Mouse (Mus musculus) kidney, postnatal 4 days (tissue): Measurements from ENCODE around the gene Tlr8.
"Not testable (repeated sequence)": the region's sequence is repeated elsewhere in the genome, so short reads cannot be mapped to it uniquely, and the experiment has no call there.

Experiments
- DNase-seq, 2 experiments: peaks; one replicate each; pipeline ENCODE4 v3.0.0; 2021; ENCODE audit warnings: mixed read lengths in 2 of 2

Tlr8 gene

DNA sequence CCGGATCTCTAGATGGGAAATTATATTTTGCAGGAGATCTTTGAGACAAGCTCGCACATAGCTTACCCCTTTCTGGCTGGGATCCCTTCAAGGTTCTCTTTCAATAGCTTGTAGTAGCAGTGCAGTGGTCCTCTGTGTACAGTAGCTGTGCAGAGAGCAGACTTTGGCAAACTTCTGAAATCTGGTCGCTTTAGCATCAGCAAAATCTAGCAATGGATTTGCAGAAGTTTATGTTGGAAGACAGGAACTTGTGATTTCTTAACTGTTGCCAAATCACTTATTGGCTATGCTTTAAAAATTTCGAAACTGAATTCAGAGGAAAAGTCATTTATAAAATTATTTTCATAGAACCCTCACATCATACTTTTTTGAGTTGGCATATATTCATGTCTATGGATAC lies at the start of gene Tlr8:
Gene Tlr8 (minus strand): TSS at position 244 of the 400 bp plus-strand sequence.
- no peak for DNase-seq

DNA sequence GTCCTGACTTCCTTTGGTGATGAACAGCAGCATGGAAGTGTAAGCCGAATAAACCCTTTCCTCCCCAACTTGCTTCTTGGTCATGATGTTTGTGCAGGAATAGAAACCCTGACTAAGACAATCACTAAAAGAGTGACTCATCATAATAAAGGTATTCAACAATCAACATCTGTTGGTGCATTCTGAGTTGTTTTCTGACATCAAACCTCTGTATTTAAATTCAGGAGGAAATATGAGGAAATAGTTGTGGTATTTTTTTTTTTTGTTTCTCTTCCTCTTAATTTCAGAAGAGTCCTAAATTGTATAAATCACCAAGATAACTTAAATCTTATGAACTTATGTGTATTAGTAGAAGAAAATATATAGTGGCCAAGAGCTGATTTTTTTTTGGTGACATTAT lies 37.9 kb upstream of the Tlr8 start:
- not testable (repeated sequence) for DNase-seq

DNA sequence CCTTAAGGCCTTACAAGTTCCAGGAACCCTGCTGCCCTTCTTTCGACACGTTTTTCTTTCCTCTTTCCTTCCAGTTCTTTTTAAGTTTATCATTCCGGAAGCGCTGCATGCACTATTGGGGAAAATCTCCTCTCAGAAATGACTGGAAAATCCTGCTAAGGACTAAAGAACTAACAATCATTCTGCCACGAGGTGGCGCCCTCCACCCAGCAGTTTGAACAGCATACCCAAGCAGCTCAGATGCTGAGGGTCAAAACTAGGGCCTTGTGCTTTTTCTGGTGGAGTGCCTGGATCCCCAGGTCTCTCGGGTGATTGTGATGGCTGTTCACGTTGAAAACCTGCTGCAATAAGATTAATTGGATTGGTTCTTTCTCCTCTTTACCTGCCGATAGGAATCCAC lies 12.8 kb upstream of the Tlr8 start:
- DNase-seq, result peak; percentile 82 to 85

DNA sequence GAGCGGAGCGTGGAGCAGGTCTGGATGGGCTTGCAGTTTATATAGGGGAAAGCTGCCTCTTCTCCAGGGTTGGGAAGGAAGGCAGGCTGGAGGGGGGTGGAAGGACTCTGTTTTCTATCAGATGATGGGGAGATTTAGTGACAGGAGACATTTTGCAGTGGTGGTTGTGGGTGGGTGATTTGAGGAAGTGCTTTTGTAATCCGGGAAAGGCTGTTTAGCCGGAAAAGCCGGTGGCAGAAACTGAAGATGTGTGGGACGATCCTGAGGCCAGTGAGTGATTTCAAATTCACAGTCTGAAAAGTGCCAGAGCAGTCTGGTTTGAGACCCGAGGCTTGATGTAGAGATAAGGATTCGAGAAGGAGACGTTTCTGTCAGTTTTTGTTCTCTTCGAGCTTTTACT lies 12.4 kb upstream of the Tlr8 start:
- peak in 1 of 2 experiments; percentile 2 for DNase-seq

DNA sequence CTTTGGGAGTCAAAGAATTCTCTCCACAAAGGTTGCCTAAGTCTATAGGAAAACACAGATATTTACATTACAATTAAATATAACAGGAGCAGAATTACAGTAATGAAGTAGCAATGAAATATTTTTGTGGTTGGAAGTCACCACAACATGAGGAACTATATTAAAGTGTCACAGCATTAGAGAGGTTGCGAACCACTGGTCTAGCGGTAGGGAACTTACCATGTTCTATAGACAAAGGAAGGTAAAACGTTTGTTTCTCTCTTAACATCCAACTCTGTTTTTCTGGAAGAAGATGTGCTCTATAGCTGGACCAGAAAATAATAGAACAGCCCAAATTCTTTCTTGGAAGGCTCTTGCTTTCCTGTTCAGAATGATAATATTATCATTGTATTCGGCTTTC lies 599 bp downstream of the Tlr8 start:
- no peak for DNase-seq

DNA sequence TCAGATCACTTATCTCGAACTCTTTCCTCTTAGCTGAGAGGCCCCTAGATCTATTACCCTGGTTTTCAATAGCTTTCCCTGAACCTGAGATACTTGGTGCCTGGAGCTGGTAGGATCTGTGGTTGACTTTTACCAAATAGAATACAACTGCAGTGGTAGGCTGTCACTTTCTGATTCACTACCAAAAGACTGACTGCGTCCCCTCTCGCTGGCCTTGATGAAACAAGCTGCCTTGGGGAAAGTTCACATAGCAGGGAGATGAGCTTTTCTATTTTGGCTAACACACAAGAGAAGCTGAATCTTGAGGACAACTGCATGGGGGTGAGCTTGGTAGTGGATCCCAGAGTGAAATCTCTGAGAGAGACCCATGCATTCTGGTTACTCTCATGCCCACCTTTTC lies 22.4 kb downstream of the Tlr8 start:
- DNase-seq, result no peak

DNA sequence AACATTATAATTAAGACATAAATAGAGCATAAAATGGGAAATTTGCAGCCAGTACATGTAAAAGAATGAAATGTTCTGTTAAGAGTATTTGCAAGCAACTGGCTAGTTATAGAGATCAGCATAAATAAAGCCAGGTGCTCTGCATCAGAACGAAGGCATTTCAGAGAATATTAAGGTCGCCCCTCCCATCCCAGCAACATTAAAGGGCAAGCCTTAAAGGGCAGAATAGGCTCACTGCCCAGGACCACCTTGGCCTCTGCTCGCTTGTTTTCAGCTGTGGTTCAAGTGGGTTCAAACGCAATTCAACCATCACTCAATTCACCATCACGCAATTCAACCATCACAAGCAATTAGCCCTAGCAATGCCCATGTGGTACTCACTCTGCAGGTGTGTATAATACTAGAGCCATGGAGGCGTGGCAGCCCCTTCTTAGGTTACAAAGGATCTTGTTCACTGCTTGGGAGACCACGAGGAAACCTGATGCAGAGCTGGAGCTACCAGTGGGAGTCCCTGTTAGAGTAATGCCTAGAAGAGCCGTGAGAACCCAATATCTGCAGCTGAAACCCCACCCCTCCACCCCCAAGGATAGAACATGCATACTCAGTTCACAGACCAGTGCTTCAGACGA lies 24.7 kb downstream of the Tlr8 start:
- peak in 1 of 2 experiments; percentile 25 for DNase-seq

DNA sequence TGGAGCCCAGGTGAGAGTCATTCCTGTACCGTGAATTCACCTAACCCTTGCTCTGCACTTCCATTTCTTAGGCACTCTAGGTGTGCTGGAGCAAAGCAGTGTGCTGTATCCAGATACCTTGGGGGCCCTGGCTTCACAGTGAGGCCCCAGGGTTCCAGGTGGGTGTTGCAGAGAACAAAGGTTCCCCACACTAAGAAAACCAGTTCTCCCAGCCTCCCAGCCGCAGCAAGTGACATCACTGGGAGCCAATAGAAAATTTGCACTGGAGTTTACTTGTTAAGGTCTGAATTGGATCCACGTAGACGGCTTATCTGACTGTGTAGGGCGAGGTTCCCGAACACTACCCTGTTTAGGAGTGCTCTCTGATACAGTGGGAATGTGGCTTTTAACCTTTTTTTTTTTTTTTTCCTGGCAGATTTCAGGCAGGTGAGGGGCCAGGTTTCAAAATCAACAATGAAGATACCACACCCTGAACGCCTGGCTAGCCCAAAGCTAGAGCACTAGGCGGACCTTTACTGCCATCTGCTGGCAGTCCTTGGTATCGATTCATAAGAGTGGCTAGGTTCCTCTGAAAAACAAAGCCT lies 30.9 kb downstream of the Tlr8 start:
- DNase-seq, result peak; percentile 81 to 82

DNA sequence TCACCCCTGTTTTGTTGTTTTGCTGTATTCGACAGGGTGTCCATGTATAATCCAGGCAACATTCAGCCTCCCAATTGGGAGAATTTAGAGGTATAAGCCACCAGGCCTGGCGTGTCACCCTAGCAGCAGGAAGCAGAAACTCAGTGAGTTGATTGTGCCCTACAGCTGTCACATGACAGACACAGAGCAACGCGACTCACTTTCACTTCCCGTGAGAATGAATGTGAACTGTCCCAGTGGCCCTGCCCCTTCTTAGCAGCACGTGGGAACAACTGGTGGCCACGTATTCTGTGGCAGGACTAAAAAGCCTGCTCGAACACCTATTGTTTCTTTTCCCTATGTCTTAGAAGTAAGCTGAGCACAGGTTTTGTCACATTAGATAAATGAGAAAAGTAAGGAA lies 33.0 kb downstream of the Tlr8 start:
- DNase-seq, result no peak

DNA sequence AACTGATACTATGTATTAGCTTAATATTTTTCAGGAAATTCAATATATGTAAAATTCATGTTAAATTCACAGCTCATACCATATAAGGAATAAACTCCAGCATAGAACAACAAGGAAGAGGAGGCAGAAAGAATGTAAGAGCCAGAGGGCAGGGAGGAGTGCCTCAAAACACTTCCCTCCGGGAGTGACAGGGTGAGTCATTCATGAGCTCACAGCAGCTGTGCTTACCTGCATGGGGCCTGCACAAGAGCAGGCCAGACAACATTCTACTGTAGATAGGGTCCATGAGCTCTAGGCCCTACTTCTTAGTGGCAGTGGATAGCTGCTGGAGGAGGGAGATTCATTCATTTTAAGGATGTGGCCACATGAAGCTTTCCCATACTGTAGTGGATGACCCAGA lies 34.3 kb downstream of the Tlr8 start:
- no peak for DNase-seq

DNA sequence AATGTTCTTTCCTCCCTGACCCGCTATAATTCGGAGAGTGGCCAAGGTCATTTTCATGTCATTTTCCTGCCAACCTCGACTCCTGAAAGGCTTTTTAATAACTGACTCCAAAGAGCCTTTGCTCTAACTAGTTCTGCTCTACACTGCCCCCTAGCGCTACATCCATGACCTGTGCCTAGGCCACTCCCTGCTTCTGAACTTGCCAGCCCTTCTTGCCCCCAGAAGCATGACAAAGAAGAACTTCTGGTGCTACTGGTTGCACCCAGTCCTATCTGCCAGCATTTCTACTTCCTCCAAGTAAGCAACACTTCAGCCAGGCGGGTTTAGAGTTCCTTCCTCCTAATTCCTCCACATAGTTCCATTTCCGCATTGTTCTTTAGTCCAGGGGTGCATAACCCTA lies 34.9 kb downstream of the Tlr8 start:
- DNase-seq, result peak; percentile 54 to 71

DNA sequence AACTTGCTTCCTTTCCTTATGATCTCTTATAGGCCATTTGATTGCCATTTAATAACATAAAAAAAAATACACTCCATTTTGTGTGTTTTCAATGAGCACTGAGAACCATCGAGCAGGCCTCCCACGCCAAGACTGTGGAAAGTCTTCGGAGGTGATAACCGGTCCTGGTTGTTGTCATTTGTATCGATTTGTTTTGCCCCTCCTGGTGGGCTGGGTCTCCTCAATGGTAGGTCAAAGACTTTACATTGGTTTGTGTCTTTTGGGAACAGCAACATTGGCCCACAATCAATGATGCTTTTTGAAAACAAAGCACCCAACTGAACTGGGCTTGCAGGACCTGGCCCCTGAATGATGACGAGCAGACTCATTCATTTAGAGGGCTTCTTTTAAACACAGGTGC lies 36.4 kb downstream of the Tlr8 start:
- DNase-seq, result no peak

DNA sequence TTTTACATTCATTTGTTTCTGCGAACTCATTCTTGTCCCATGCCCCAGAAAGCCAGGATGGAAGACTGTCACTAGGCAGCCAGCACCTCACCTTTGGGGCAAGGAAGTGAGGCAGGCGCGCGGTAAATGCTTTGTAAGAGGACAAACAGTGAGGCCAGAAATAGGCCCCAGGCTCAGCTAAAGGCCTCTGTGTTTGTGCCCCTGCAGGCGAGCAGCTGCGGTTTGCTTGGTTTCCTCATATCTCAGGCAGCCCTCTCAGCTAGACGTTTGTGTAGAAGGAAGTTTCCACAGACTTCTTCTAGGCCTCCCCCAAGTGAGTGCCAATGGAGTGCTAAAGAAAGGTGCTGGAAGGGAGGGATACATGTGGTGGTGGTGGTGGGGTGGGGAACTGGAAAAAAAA lies 37.0 kb downstream of the Tlr8 start:
- no peak for DNase-seq

DNA sequence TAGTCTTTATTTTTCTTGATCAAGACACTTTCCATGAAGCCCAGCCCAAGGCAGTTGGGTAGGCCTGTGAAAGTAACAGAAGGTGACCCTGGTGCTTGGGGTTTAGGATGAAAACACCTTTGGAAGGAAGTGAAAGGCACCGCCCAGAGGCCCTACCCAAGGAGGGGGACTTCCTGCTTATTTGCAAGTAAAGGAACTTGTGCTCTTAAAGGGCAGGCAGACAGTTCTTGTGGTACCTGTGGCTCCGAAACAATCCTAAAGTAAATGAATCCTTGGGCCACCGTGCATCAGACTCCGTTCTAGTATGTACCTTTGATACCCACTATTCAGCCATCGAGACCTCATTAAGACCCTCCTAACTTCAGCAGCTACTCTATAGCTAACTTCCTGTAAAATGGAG lies 37.6 kb downstream of the Tlr8 start:
- DNase-seq, result no peak

DNA sequence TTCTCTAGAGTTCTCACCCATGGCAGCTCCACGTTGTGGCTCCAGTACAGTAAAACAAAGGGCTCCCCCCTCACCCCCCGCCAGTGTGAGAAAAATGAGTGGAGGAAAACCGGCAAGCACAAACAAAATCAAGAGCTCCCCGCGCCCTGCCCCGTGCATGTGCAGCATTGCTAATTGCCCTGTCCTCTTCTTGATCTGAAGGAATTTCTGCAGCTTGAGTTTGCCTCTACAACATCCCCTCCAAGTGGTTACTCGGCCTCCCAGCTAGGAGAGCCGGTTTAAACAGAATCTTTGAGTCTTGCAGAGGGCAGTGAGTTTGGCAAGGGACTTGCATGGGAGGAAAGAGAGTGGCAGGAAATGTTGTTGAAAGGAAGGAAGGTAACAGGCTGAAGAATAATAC lies 51.4 kb downstream of the Tlr8 start:
- DNase-seq, result peak; percentile 53 to 72

DNA sequence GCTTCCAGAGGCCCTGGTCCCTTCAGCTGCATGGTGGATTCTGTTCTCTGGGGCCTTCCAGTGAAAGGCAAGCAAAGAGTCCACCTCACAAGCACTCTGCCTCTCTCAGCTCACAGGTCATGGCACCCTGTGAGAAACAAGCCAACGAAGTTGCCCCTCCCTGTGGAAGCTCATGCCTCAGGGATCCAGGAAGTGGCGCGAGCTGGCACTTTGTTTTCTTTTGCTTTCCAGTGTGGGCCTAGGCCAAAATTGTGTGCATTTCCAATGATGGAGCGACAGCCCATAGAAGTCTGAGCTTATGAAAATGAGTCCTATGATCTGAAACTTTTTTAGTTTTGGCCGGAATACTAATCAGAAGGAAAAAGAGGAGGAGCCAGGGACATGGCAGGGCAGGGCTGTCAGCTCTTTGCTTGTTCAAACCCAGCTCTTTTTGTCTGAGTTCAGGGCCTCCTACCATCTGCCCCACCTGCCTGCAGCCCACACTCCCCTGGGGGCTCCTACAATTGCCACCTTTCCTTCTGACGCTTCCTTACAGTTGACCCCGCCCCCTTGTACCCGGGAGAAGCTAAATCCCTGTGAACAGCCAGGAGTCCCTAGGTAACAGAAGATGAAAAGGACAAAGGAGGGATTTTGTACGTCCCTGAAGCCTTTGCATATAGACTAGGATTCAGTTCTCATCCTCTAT lies 52.1 kb downstream of the Tlr8 start:
- no peak for DNase-seq

DNA sequence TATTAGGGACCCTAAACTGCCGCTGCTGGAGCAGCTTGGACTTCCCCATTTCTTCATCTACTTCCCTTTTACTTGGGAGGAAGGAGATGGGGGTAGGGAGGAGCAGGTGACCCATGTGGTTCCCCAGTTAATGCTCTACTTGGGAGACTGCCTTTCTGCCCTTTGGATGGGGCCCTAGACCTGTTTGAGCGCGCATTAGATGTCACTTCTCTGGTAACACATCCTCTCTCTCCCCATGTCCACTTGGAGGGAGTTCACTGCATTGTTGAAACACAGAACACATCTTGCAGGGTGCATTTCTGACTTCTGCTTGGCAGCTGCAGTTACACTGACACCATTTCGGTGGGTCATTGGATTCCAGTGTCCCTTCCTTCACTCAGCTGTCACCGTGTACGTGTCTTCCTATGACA lies 53.8 kb downstream of the Tlr8 start:
- DNase-seq, result no peak

DNA sequence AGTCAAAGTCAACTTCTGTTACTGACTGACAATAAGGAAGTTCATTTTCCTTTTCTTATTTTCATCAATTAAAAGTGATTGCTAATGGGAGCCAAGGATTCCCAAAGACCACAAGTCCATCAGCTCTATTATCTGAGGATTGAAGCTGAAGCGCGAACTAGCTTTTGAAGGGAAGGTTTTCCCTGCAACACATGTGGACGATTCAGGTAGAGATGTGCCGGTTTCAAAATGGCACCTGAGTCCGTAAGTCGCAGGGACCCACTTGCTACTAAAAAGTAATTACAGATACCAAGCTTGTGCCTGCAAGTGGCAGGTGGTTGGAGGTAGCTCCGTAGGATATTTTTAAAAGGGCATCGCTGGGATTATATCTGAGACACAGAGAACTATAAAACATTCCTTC lies 54.3 kb downstream of the Tlr8 start:
- DNase-seq, result no peak

DNA sequence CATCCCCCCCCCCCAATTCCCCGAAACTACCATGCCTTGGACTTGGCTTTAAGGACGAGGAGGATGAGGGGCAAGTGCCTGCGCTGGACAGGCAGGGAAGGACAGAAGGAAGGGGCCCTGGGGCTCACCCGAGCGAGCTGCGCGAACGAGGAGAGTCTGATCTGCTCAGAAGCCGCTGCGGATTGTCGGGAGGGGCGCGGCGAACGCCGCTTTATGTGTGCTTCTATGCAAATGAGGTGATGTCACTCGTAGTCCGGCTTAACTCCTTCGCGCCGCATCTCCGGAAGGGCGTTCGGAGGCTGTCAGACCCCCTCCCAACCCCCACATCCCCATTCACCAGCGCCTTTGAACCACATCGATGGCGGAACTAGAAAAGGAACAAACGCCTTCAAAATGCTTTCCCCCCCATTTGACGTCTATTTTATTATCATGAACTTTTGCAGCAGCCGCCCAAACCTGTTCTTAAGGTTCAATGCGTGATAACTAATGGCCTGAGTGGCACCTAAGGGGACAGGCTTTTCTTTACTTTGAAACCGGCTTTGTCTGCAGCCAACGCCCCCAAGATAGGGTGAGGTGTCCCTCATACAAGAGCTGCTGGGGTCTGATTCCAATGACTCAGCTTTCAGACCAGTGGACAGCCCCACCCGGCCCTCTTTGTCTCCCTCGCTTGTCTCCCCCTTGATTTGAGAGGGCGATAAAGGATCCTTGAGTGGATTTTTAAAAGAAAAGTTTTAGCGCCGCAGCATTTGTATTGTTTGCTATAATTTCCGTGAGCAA lies 55.0 kb downstream of the Tlr8 start, which contains the start of gene Tmsb4x:
Gene Tmsb4x (minus strand): TSS at position 338 of the 777 bp plus-strand sequence.
- DNase-seq, result peak; percentile 81 to 89

DNA sequence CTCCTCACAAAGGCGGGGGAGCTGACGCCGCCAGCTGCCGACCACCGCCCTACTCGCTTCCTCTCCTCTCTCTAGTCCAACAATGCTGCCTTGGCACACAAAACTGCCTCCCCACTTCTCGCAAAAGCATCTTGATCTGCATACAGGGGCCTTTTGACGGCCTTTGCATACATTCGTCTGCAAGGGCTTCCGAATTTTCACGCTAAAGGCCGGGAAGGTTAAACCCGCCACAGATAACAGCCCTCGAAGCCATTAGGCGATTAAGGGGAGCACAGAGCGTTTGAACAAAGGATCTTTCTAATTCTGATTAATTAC lies 55.7 kb downstream of the Tlr8 start:
- peak; percentile 42 to 60 for DNase-seq

DNA sequence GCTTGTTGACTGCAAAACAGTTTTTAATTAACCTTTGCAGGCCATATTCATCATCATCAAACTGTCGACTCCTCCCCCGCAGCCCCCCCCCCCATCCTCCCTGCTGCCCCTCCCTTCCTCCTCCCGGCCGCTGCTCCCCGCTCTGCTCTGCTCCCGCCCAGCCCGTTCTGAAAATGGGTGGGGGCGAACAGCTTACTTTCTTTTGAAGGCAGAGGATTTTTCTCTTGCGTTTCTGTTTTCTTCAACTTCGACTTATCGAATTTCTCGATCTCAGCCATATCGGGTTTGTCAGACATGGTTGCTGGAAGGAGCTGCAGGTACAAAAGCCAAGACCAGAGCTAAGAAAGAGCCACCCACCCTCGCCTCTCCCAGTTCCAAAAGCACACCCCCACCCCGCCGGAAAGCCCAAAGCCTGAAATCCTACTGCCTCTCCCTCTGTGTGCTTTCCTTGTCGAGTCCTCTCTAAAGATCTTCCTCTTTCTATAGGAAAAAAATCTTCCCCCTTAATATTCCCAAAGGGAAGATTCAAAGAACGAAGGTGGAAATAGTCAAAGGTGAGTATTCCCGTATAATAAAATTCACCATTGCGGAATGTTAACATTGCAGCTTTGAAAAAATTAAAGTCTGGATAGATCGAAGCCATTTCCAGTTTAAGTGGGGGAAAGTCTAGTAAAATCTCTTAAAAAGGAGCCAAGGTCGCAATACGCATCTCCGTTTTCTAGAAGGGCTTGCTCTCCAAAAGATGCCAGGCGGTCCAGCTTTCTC lies 56.2 kb downstream of the Tlr8 start:
- DNase-seq, result peak; percentile 52 to 64

DNA sequence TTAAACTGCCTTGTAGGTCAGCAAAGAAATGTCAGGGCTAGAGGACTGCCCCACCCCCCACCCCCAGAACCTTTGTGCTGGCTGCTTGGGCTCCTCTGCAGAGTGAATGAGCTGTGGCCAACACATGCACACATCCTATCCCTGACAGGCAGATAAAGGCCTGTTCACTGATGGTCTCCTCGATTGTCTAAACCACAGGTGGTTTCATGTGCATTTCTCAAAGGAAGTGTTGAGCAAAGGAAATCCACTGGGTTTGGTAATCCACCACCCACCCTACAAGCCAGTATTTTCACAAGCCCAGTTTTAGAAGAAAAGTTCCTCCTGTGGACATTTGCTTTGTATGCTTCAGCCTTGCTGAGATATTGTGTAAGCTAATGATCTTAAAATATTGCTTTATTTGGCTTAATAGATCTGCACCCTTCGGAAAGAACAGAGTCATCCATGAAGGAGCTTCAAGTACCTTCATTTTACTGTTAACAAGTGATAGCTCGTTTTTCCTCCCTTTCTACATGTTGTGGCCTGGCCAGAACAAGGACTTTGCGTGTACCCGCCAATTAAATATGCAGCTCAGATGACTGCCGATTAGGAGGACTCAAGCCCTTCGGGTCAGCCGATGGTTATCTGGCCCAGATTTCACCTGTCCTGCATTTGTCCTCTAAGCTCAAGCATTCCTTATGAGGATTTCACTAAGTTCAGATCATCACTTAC lies 58.2 kb downstream of the Tlr8 start:
- DNase-seq, result no peak
